Mouse (Mus musculus) ovary, postnatal 14 days (tissue): ENCODE measurements at regions not wholly inside any gene's neighbourhood (a gene's known extent, or its start where the extent isn't known, plus 50 kb on each side); places are given as distances from the start of the nearest gene placed in this dataset.
"Not testable (repeated sequence)": the region's sequence is repeated elsewhere in the genome, so short reads cannot be mapped to it uniquely, and the experiment has no call there.

ENCODE experiments used
- DNase-seq: peaks from one replicate; pipeline ENCODE4 v3.0.0; 2022; ENCODE audit warnings: low spot score

DNA sequence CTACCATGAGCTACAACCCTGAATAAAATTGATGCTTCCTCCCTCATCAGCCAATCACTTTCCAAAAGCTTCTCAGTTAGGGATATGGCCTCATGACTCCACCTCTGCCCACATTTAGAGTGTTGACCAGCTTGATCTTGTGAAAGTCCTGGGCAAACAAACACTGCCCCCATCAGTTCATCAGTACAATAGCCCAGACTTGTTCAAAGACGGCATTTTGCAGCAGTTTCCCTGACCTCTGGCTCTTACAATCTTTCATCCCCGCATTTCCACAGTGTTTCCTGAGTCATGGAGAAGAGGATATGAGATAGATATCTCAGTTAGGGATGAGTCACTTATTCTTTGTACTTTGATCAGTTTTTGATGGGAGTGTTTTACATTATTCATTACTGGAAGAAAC, 203.5 kb upstream of the Asrgl1 start:
- not testable (repeated sequence) for DNase-seq

DNA sequence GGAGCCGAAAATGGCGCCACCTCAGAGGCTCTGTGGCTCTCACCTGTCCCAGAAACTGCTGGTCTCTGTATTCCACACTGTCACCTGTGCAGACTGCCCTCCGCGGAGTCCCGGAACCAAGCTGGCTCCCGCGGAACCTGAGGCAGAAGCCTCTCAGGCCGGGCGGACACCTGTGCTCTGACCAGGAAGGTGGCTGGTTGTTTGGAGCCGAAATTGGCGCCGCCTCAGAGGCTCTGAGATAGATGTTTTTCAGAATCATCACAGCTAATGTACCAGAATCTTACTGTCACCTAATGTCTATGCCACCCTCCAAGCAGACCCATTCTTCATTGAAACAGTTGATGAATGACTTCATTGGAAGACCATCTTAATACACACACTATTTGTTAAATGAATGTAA, 202.0 kb upstream of the Asrgl1 start:
- DNase-seq: not testable (repeated sequence)

DNA sequence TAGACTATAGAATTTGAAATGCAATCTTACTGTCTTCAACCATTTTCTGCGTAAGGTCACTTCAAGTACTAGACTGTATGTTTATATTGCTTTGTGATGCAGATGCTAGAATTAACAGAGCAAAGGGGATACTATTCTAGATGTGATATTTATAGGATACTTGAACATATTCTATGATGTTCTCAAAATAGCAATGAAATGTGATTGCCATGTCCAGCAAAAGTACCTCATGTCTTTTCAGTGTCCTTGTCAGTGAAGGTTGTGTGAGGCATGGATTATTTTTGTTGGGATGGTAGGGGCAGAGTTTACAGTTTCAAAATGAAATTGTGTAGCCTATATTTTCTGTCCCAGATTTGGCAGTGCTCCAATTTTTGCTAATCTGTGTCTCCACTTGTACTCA, 182.5 kb upstream of the Asrgl1 start:
- DNase-seq: not testable (repeated sequence)

DNA sequence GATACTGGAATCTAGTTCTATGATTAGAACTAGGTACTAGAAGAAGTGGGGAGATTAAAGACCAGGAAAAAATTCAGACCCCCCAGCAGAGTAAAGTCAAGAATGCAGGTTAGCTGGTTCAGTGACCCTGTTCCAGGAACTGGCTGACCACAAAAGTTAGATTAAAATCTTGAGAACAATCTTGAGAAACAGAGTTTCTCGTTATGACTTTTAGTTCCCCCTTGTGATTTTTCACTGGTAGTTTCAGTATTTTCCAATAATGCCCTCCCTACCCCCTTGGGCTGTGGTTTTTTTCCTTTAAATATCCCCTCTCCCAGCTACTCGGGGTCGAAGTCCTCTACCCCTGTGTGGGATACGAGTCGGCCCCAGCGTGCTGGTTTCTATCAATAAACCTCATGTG, 180.7 kb upstream of the Asrgl1 start:
- not testable (repeated sequence) for DNase-seq

DNA sequence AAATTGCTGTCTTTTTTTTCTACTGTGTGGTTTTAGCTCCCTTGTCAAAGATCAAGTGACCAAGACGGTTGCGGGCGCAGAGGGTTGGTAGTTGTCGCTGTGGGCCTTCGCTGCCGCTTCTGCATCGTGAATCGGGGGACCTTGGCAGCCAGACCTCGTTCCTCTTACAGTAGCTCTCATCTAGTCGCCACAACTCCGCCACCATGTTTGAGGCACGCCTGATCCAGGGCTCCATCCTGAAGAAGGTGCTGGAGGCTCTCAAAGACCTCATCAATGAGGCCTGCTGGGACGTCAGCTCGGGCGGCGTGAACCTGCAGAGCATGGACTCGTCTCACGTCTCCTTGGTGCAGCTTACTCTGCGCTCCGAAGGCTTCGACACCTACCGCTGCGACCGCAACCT, 147.7 kb upstream of the Asrgl1 start:
- DNase-seq: peak; percentile 2

DNA sequence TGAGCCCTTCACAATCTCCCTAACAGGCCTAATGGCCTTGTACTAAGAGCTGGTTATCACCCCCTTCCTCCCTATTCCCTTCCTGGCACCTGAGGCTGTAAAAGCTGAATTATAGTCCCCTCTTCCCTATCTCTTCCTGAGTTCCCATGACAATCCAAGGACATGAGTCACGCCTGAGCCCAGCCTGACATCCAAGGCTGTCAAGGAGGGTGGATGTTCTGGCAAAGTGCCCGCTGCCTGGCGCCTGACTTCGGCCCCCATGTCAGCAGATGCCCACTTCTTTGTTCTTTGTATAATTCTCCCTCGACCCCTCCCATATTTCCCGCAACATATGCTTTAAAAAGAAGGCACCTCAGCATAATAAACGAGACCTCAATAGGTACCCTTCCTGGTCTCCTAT, 99.2 kb upstream of the Asrgl1 start:
- not testable (repeated sequence) for DNase-seq
